Mouse (Mus musculus) testis, adult 10 weeks (tissue): ENCODE measurements around the gene Me1. TPM values are rescaled to one million over a fixed set of nuclear protein-coding genes. Genes with fewer than 3 reads are reported as not detected.

Experiments
- polyA plus RNA-seq: library from polyadenylated mRNA; stranded (reverse); fragments of 350-450 nt; fragmentation: Illumina TruSeq; extraction: RNeasy Lipid Tissue Mini Kit (QIAGEN cat#74804); gene quantifications from one replicate; pipeline ENCODE4 v1.2.3, GENCODE M21; 2014; ENCODE audit warnings: low read depth, low replicate concordance

Gene Me1
- 415 TPM for polyA plus RNA-seq

DNA sequence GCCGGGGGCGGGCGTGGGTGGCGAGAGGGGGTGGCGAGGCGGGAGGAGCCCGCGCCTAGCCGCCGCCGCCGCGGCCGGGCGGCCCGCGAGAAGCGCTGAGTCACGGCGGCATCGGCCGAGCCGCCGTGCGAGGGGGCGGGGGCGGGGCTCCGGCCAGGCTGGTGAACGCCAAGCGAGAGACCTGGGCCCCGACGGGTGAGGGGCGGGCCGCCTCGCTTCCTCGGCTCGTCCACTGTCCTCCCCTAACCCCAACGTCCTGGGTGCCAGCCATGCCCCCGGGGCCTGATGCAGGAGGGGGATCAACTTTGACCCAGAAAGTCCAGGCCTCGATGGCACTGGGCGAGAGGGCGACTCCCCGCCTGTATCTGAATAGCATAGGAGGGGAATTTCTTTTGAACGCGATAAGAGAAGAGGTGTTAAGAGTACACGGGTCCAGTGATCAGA is at the start of gene Me1:
Me1 (minus strand) TSS at position 136 of the 444 bp plus-strand sequence.

DNA sequence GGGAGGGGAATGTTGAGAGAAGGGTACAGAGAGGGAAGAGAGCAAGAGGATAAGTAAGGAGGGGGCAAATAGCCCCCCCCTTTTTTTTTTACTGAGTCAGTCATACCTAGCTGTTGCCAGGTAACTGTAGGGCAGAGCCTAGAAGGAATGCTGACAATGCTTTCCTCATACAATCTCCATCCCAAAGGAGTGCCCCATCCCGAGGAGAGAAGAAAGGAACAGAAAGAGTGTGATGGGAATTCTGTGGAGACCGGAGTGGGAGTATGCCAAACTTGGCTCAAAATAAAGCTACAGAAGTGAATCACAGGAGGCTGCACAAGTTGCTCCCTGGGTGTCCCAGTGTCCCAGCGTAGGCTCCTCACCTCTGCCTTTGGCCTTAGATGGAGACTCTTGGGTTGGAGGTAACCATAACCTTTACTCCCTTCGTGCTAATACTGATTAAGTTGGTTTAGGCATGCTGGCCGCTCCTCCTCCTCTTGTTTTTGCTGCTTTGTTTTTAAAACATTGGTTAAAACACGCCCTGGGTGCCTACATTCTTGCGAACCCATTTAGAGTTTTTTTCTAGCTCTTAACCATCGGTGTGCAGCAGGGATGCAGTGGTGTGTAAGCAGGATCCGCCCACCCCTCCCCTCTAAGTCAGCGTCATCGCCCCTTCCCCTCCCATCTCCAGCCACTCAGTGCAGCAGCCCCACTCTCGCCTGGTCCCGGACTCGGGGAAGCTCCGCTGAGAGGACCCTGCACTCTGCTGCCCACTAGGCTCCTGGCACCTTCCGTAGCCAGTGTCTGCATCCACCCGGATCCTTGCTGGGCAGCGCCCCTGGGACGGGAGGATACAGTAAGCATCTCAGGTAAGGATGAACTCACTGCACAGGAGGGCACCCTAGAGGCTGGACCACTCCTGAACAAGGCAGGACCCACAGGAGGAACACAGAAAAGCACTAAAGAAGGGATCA is 47.5 kb upstream of the Me1 start, which contains the start of gene Prss35:
Prss35 (plus strand) TSS at position 691 of the 953 bp plus-strand sequence.

DNA sequence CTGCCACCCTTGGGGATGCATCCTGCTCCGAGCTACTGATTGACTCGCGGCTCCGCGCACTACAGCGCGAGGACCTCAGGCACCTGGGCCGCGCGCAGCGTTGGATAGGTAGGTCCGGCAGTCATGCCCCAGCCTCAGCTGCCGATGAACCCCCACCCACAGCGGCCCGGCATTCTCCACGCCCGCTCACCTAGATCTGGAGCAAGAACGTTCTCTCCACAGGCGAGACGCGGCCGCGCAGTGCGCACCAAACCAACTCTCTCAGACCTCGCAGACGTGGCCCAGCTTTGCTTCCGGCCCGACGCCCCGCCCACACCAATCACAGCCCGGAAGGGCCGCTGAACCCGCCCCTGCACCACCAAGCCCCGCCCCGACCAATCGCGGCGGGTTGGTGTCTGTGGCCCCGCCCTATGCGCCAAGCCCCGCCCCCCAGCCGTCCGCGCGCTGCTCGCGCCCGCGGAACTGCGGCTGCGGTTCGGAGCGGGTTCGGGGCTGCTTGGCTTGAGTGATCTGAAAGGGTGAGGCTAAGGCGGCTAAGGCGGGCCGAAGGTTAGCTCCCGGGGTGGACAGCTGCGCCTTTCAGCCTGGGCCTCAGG is 124.1 kb downstream of the Me1 start, which contains the start of the genes Pgm3 and Rwdd2a:
Pgm3 (minus strand) TSS at position 303 of the 596 bp plus-strand sequence.
Rwdd2a (plus strand) TSS at position 452 of the 596 bp plus-strand sequence.

Other genes starting within 250 kb of the Me1 start
- gene Ube2cbp, start 231.0 kb downstream of the Me1 start, polyA plus RNA-seq: 1.2 TPM
- 47.3 TPM for gene Dop1a, start 228.8 kb downstream of the Me1 start, polyA plus RNA-seq
- gene Pgm3, start 124.1 kb downstream of the Me1 start, polyA plus RNA-seq: 13.3 TPM
- 112 TPM for gene Rwdd2a, start 124.0 kb downstream of the Me1 start, polyA plus RNA-seq
- gene Prss35, start 47.7 kb upstream of the Me1 start, polyA plus RNA-seq: 15.7 TPM
- gene Snap91, start 184.7 kb upstream of the Me1 start, polyA plus RNA-seq: 2.7 TPM